Mouse (Mus musculus): ENCODE measurements around the gene Vamp5. TPM values are rescaled to one million over a fixed set of nuclear protein-coding genes. Genes with fewer than 3 reads are reported as not detected.

The Vamp5 gene
- polyA plus RNA-seq, 1 experiment from 2014 or later, result 14.9 TPM

- Histone ChIP-seq H3K9ac (ENCODE audit: low read depth, low read length) (peak overlapping the region; percentile 49), H3K27ac (ENCODE audit: low read depth, low read length) (peak overlapping the region; percentile 70; the same call in 1 of the 2 replicates), H3K4me2 (replicated peaks; ENCODE audit: low read depth) (peak overlapping the region; percentile 78), H3K27me3 (replicated peaks; ENCODE audit: control insufficient read depth, insufficient read depth, low read length) (no peaks in the 10 kb centered on the region), H3K4me1 (replicated peaks; ENCODE audit: control insufficient read depth, insufficient read depth, low read length) (no peaks in the 10 kb centered on the region), H3K36me3 (ENCODE audit: control insufficient read depth, insufficient read depth) (peaks cover 7% of the 10 kb centered on the region; the same call in 1 of the 2 replicates), H3K9me3 (ENCODE audit: control insufficient read depth) (no peaks in the 10 kb centered on the region), H3K4me3 (ENCODE audit: low read depth, low read length) (peak overlapping the region; percentile 51)
- WGBS, result 57% methylated on average over 7 of the region's 7 CpGs
- no peak for TF ChIP-seq CTCF (IDR thresholded peaks at IDR 0.05; ENCODE audit: low read depth)
- 0 out of 2 replicates have a peak, but pooled peaks have one; percentile 3 for ATAC-seq
Observed at GRCm38 (mm10) chr6:72379377-72380130, 714 bp downstream of the Vamp5 start.

- WGBS, result 89% methylated on average over 8 of the region's 8 CpGs
- TF ChIP-seq CTCF (IDR thresholded peaks at IDR 0.05; ENCODE audit: low read depth), result no peak
- no peaks in the 10 kb centered on the region for H3K36me3 ChIP-seq (ENCODE audit: control insufficient read depth, insufficient read depth)
- H3K27me3 ChIP-seq (replicated peaks; ENCODE audit: control insufficient read depth, insufficient read depth, low read length), result no peaks in the 10 kb centered on the region
- no peak overlapping the region for H3K27ac ChIP-seq (ENCODE audit: low read depth, low read length)
- ATAC-seq, result no peak
- H3K4me1 ChIP-seq (replicated peaks; ENCODE audit: control insufficient read depth, insufficient read depth, low read length), result no peaks in the 10 kb centered on the region
- no peak overlapping the region for H3K9ac ChIP-seq (ENCODE audit: low read depth, low read length)
- H3K9me3 ChIP-seq (ENCODE audit: control insufficient read depth), result no peaks in the 10 kb centered on the region
- no peak overlapping the region for H3K4me2 ChIP-seq (replicated peaks; ENCODE audit: low read depth)
- no peak overlapping the region for H3K4me3 ChIP-seq (ENCODE audit: low read depth, low read length)
Observed at GRCm38 (mm10) chr6:72378510-72379234, 1.6 kb downstream of the Vamp5 start.

GRCm38 (mm10) chr6:72374820-72375563 is 5.3 kb downstream of the Vamp5 start:
- no peak overlapping the region for H3K27ac ChIP-seq (ENCODE audit: low read depth, low read length)
- 0 out of 2 replicates have a peak, but pooled peaks cover 3% of the 10 kb centered on the region for H3K4me1 ChIP-seq (replicated peaks; ENCODE audit: control insufficient read depth, insufficient read depth, low read length)
- H3K27me3 ChIP-seq (replicated peaks; ENCODE audit: control insufficient read depth, insufficient read depth, low read length), result no peaks in the 10 kb centered on the region
- no peak overlapping the region for H3K4me3 ChIP-seq (ENCODE audit: low read depth, low read length)
- 54% methylated on average over 15 of the region's 15 CpGs for WGBS
- no peak for TF ChIP-seq CTCF (IDR thresholded peaks at IDR 0.05; ENCODE audit: low read depth)
- H3K9me3 ChIP-seq (ENCODE audit: control insufficient read depth), result no peaks in the 10 kb centered on the region
- H3K4me2 ChIP-seq (replicated peaks; ENCODE audit: low read depth), result 0 out of 2 replicates have a peak overlapping the region, but pooled peaks have one; percentile 3
- no peak overlapping the region for H3K9ac ChIP-seq (ENCODE audit: low read depth, low read length)
- ATAC-seq, result no peak
- H3K36me3 ChIP-seq (ENCODE audit: control insufficient read depth, insufficient read depth), result no peaks in the 10 kb centered on the region

DNA sequence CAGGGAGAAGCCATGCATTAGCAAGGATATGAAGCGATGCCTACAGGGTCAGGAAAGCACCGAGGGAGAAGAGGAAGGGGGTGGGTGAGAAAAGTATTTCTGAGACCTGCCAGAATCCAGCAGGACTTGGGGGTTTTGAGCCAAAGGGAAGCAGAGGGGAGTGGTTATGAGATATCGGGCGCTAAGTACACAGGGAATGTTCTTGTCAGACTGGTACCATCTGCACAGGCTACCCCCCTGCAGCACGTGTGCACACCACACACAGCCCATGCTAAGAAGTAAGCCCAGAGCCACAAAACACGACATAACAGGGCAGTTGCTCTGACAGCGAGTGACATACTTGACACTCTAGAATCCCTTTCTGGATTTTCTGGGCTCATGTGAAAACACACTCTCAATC is 6.1 kb downstream of the Vamp5 start:
- H3K4me1 ChIP-seq (replicated peaks; ENCODE audit: control insufficient read depth, insufficient read depth, low read length), result 0 out of 2 replicates have a peak, but pooled peaks cover 3% of the 10 kb centered on the region
- no peak for TF ChIP-seq CTCF (IDR thresholded peaks at IDR 0.05; ENCODE audit: low read depth)
- H3K27ac ChIP-seq (ENCODE audit: low read depth, low read length), result no peak overlapping the region
- 53% methylated on average over 7 of the region's 7 CpGs for WGBS
- H3K27me3 ChIP-seq (replicated peaks; ENCODE audit: control insufficient read depth, insufficient read depth, low read length), result no peaks in the 10 kb centered on the region
- H3K4me2 ChIP-seq (replicated peaks; ENCODE audit: low read depth), result no peak overlapping the region
- no peaks in the 10 kb centered on the region for H3K36me3 ChIP-seq (ENCODE audit: control insufficient read depth, insufficient read depth)
- H3K4me3 ChIP-seq (ENCODE audit: low read depth, low read length), result no peak overlapping the region
- ATAC-seq, result no peak
- no peaks in the 10 kb centered on the region for H3K9me3 ChIP-seq (ENCODE audit: control insufficient read depth)
- H3K9ac ChIP-seq (ENCODE audit: low read depth, low read length), result no peak overlapping the region

GRCm38 (mm10) chr6:72373184-72373583 is 7.1 kb downstream of the Vamp5 start:
- H3K4me3 ChIP-seq (ENCODE audit: low read depth, low read length), result no peak overlapping the region
- WGBS, result 46% methylated on average over 4 of the region's 4 CpGs
- no peak overlapping the region for H3K9ac ChIP-seq (ENCODE audit: low read depth, low read length)
- no peaks in the 10 kb centered on the region for H3K9me3 ChIP-seq (ENCODE audit: control insufficient read depth)
- H3K27ac ChIP-seq (ENCODE audit: low read depth, low read length), result 0 out of 2 replicates have a peak overlapping the region, but pooled peaks have one; percentile 11
- H3K27me3 ChIP-seq (replicated peaks; ENCODE audit: control insufficient read depth, insufficient read depth, low read length), result no peaks in the 10 kb centered on the region
- TF ChIP-seq CTCF (IDR thresholded peaks at IDR 0.05; ENCODE audit: low read depth), result no peak
- H3K36me3 ChIP-seq (ENCODE audit: control insufficient read depth, insufficient read depth), result no peaks in the 10 kb centered on the region
- H3K4me2 ChIP-seq (replicated peaks; ENCODE audit: low read depth), result no peak overlapping the region
- 0 out of 2 replicates have a peak, but pooled peaks cover 3% of the 10 kb centered on the region for H3K4me1 ChIP-seq (replicated peaks; ENCODE audit: control insufficient read depth, insufficient read depth, low read length)
- ATAC-seq, result no peak

- no peaks in the 10 kb centered on the region for H3K9me3 ChIP-seq (ENCODE audit: control insufficient read depth)
- WGBS, result 25% methylated on average over 1 of the region's 1 CpGs
- H3K36me3 ChIP-seq (ENCODE audit: control insufficient read depth, insufficient read depth), result no peaks in the 10 kb centered on the region
- H3K27ac ChIP-seq (ENCODE audit: low read depth, low read length), result no peak overlapping the region
- H3K4me3 ChIP-seq (ENCODE audit: low read depth, low read length), result no peak overlapping the region
- no peak for ATAC-seq
- no peak for TF ChIP-seq CTCF (IDR thresholded peaks at IDR 0.05; ENCODE audit: low read depth)
- no peak overlapping the region for H3K9ac ChIP-seq (ENCODE audit: low read depth, low read length)
- H3K4me1 ChIP-seq (replicated peaks; ENCODE audit: control insufficient read depth, insufficient read depth, low read length), result 0 out of 2 replicates have a peak, but pooled peaks cover 3% of the 10 kb centered on the region
- H3K27me3 ChIP-seq (replicated peaks; ENCODE audit: control insufficient read depth, insufficient read depth, low read length), result no peaks in the 10 kb centered on the region
- no peak overlapping the region for H3K4me2 ChIP-seq (replicated peaks; ENCODE audit: low read depth)
Observed at GRCm38 (mm10) chr6:72371571-72371970, 8.7 kb downstream of the Vamp5 start.

Data from intestine, postnatal 0 days (tissue).